Mouse (Mus musculus) left cerebral cortex, adult 2 months (tissue): ENCODE measurements at regions not wholly inside any gene's neighbourhood (a gene's known extent, or its start where the extent isn't known, plus 50 kb on each side); places are given as distances from the start of the nearest gene placed in this dataset.

Experiments
- DNase-seq, 2 experiments: peaks; one replicate each; pipeline ENCODE4 v3.0.0; 2021 to 2022; ENCODE audit warnings: low spot score in 2 of 2, mixed read lengths in 1 of 2; ENCODE audit errors: extremely low spot score in 1 of 2
- H3K27ac ChIP-seq: fragments of 200-600 bp; 2 replicates; pipeline ENCODE4 v1.8.1; 2022
- H3K4me3 ChIP-seq: fragments of 200-600 bp; 2 replicates; pipeline ENCODE4 v1.8.1; 2022
- CTCF ChIP-seq: fragments of 200-600 bp; IDR thresholded peaks from 2 replicates; pipeline ENCODE4 v1.8.1; 2022; ENCODE audit warnings: antibody characterized with exemption, mild to moderate bottlenecking, moderate library complexity
- intact Hi-C: fragments of 180-260 bp; cut with DNase I; formaldehyde crosslinking; loops from one replicate; pipeline ENCODE4 v1.15.1; 2025

DNA sequence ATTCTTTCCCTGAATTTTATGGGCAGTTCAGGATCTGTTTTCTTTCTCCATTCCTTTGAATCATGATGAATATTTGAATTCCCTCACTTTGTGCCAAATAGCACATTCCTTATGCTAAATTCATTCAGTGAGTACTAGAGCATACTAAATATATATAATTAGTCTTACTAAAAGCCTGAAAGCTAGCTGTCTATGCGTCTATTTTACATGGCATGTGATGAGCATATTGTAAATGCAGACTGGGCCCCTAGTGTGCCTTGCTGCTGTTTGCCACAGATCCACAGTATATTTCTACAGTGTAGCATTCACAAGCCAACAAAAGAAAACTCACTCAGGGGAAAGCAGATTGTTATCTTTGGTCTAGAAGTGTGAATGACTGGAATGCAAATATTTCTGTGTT is 268.7 kb upstream of the Xrcc4 start:
- TF ChIP-seq CTCF, result no peak
- intact Hi-C loops, result no loop called here
- H3K27ac ChIP-seq, result no peak overlapping the region
- no peak for DNase-seq
- H3K4me3 ChIP-seq, result no peak overlapping the region

DNA sequence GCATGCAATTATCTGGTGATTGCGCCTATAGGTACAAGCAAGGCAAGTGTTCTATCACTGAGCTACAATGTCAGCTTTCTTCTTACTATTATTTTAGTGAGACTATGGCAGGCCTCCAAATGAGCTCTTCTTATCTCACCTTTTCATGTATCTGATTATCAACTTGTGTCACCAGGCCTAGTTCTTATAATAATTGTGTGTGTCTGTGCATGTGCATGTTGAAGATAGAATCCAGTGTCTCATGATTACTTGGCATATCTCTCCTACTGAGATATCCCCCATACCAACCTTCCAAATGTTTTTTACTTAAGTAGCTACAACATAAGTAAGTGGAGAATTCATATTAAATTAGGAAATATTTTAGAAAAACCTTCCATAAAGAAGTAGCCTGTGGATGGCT is 266.2 kb upstream of the Xrcc4 start:
- TF ChIP-seq CTCF, result no peak
- H3K27ac ChIP-seq, result no peak overlapping the region
- no peak overlapping the region for H3K4me3 ChIP-seq
- DNase-seq, result no peak
- intact Hi-C loops, result no loop called here

DNA sequence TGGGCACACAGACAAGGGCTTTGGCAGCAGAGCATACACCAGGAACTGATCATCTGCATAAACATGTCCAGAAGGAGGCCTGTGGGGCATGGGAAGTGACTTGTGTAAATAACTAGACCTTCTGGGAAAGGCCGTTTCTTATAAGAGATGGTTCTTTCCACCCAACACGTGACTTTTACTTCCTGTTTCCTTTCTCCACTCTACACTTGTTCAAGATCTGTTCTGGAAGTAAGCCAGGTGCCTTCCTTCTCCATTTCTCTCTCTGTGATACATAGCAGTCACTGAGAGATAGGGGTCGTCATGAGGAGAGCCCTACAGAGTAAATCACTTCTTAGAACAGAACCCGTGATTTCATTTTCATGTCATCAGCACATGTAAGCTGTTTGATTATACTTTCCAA is 253.4 kb upstream of the Xrcc4 start:
- DNase-seq, result no peak
- Histone ChIP-seq H3K27ac (no peak overlapping the region), H3K4me3 (no peak overlapping the region)
- TF ChIP-seq CTCF, result no peak
- intact Hi-C loops, result no loop called here

DNA sequence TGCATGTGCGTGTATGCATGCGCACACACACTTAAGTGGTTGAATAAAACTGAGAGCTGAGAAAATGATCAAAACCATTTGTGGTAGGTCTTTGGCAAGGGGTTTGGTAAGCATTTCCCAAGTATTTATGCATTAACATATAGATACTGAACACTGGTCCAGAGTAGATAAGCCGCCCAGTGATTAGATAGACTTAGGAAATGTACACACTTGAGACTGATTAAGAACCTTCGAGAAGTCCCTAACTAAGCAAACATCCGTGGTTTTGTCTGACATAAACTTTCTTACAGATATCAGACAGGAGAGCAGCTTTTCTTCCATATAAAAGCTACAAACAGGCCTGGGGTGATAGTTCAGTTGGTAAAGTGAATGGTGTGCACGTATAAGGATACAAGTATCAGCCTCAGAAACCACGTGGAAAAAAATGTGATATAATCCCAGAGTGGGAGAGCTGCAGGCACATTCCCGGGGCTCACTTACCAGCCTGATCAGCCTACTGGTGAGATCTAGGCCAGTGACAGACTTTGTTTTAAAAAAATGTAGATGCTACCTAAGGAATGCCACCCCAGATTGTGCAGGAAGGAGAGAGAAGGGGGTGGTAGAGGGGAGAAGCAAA is 252.3 kb upstream of the Xrcc4 start:
- intact Hi-C loops, result no loop called here
- DNase-seq, result no peak
- H3K4me3 ChIP-seq, result no peak overlapping the region
- no peak for TF ChIP-seq CTCF
- H3K27ac ChIP-seq, result no peak overlapping the region

- Histone ChIP-seq H3K4me3 (no peak overlapping the region), H3K27ac (no peak overlapping the region)
- no peak for DNase-seq
- intact Hi-C loops, result no loop called here
- TF ChIP-seq CTCF, result no peak
Measured at GRCm38 (mm10) chr13:90340647-90341160, 251.3 kb upstream of the Xrcc4 start.

DNA sequence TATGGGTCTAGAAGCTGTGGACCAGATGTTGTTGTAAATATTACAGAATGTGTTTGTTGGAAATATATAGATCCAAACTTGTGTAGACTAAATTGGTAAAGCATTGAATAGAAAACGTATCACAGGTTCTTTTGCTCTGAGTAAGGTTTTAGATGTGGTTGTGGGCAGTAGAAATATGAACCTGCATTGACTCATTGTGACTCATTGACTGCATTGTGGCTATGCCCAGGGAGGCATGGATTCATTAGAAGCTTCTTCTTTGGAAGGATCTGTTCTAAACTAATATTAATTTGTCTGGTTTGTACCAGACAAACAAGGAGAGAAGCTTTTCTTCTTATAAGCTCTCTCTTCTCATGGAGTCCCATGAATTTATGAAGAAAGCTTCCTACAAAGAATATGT is 248.2 kb upstream of the Xrcc4 start:
- Histone ChIP-seq H3K27ac (no peak overlapping the region), H3K4me3 (no peak overlapping the region)
- intact Hi-C loops, result no loop called here
- no peak for TF ChIP-seq CTCF
- DNase-seq, result no peak

DNA sequence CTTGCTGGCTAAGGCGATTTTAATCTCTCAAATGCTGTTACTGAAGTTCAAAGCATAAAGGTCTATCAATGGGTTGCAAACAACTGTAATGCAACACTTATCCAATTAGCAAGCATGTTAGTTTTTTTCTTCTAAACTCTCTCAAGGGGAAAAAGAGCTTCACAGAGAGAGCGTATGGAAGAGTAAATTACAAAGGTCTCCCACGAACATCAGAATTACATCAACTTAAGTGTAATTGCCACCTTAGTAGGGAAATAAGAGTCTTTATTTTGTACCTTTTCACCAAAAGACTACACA is 246.3 kb upstream of the Xrcc4 start:
- H3K27ac ChIP-seq, result no peak overlapping the region
- intact Hi-C loops, result no loop called here

GRCm38 (mm10) chr13:90334934-90335740 is 245.7 kb upstream of the Xrcc4 start:
- no peak overlapping the region for H3K4me3 ChIP-seq
- H3K27ac ChIP-seq, result no peak overlapping the region
- TF ChIP-seq CTCF, result no peak
- DNase-seq, result no peak
- intact Hi-C loops, result no loop called here

More for the DNA sequence above, 246.3 kb upstream of the Xrcc4 start:
- no peak overlapping the region for H3K4me3 ChIP-seq
- DNase-seq, result no peak
- TF ChIP-seq CTCF, result no peak

DNA sequence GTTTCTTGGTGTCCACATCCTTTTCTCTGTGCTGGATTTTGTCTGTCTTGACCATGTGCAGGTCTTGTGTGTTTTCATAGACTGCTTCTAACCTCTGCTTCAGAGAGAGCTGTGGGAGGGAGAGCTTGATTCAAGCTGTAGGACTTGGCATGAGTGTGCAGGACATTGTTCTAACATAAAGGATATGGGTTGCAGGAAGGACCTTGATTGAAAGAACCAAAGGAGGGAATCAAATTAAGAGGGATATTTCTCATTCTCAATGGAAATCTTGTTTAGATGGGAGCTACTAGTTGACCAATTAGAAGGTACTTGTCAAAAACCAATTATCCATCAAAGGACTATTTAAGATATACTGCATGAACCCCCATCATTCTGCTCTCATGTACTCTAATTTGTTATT is 244.9 kb upstream of the Xrcc4 start:
- H3K4me3 ChIP-seq, result no peak overlapping the region
- intact Hi-C loops, result no loop called here
- no peak for TF ChIP-seq CTCF

GRCm38 (mm10) chr13:90325226-90325625 is 235.8 kb upstream of the Xrcc4 start:
- Histone ChIP-seq H3K27ac (0 out of 2 replicates have a peak overlapping the region, but pooled peaks have one; percentile 19), H3K4me3 (no peak overlapping the region)
- intact Hi-C loops, result no loop called here
- TF ChIP-seq CTCF, result no peak
- no peak for DNase-seq

More for the DNA sequence above, 244.9 kb upstream of the Xrcc4 start:
- DNase-seq, result no peak
- no peak overlapping the region for H3K27ac ChIP-seq

DNA sequence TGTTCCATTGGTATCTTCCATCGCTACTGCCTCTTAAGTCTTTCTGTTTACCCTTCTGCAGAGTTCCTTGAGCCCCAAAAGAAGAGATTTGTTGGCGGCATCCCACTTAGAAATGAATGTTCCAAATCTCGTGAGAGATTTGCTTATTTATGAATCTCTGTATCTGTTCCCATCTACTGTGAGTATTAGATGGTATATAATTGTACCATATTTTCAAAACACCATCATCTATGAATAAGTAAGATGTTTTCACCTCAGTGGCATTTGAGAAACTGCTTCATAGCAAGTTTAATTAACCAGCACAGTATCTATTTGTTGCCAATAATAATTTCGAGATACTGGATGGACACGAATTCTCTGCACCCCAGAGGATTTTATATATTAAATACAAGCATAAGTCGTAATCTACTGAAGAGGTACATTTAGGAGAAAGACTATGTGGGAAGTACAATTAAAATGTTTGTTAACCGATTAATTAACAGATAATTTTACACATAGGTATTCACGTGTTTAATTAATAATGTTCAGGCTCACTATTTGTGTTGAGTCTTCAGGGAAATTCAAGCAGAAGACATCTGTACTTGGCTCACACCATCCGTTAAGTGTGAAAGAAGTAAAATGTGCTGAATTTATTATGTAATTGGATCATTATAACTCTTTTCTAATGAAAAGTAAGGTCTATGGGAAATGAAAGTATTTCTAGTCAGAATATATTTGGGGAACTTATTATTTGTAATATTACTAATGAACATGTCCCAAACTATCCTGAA is 224.0 kb upstream of the Xrcc4 start:
- intact Hi-C loops, result no loop called here
- H3K27ac ChIP-seq, result no peak overlapping the region
- no peak overlapping the region for H3K4me3 ChIP-seq
- no peak for DNase-seq
- no peak for TF ChIP-seq CTCF

DNA sequence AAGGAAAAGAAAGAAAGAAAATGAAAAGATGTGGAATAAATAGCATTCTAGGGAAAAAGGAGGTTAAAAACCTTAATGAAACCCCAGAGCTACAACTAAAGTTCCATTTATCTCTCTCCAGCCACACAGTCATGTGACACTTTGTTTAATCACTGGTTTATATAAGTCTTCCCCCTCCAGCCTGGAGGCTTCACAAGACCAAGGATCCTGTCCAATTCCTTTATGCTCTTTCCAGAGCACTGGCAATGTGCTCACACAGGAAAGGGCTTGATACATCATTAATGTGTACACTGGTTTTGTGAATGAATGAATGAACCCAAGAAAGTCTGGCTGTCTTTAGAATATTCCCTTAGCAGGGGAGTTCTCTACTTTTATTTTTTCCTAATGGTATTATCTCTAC is 221.1 kb upstream of the Xrcc4 start:
- TF ChIP-seq CTCF, result no peak
- no peak for DNase-seq
- intact Hi-C loops, result no loop called here
- Histone ChIP-seq H3K4me3 (no peak overlapping the region), H3K27ac (no peak overlapping the region)
